Mouse (Mus musculus): ENCODE data around the gene Gm16451. TPM values are rescaled to one million over a fixed set of nuclear protein-coding genes. Genes with fewer than 3 reads are reported as not detected.
"Not testable (repeated sequence)": the region's sequence is repeated elsewhere in the genome, so short reads cannot be mapped to it uniquely, and the experiment has no call there.

The Gm16451 gene
- polyA plus RNA-seq (2014; fragmentation: Nextera tagmentation; extraction: Ambion mirVana), result not detected in 2 replicates

DNA sequence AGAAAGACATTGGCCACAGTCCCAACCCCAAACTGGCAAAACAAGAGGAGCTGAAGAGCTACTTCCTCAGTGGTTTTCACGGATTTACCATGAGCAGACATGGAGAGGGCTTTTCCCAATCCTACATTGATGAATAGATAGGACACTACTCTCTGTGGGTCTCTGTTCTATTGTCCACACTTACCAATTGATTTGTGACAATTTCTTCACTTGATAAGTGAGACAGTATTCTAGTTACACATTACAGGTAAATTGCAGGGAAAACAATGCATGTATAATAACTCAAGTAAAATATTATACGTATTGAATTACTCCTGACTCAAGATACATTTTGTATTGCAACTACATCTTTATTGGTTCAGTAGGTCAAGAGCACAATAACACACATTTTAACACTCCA lies at the start of gene Gm16451:
Gene Gm16451, minus strand, starts transcription at position 101 of the 400 bp plus-strand sequence.
- H3K27ac ChIP-seq (ENCODE audit: low read depth, low read length); DNase-seq (ENCODE audit: low spot score); H3K27me3 ChIP-seq (replicated peaks; ENCODE audit: control insufficient read depth, insufficient read depth, low read length); H3K9ac ChIP-seq (ENCODE audit: low read depth, low read length); H3K4me2 ChIP-seq; H3K36me3 ChIP-seq (ENCODE audit: control insufficient read depth, insufficient read depth, low read length); H3K4me1 ChIP-seq (replicated peaks; ENCODE audit: control insufficient read depth, insufficient read depth, low read length); ATAC-seq (replicated peaks; ENCODE audit: low FRiP score); H3K4me3 ChIP-seq (ENCODE audit: low read depth, low read length); H3K9me3 ChIP-seq (ENCODE audit: control insufficient read depth, low read length): not testable (repeated sequence)
- no CpG with 5 or more reads among the region's 2 CpGs for WGBS

DNA sequence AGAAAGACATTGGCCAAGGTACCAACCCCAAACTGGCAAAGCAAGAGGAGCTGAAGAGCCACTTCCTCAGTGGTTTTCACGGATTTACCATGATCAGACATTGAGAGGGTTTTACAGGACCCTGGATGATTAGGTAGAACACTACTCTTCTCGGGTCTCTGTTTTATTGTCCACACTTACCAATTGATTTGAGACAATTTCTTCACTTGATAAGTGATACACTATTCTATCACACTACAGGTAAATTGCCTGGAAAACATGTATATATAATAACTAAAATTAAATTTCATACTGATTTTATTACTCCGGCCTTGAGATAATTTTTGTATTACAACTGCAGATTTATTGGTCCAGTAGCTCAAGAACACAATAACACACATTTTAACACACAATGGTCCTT lies 45.9 kb upstream of the Gm16451 start, which contains the start of gene Vmn1r142:
Gene Vmn1r142, minus strand, starts transcription at position 101 of the 400 bp plus-strand sequence.
- ATAC-seq (replicated peaks; ENCODE audit: low FRiP score); DNase-seq (ENCODE audit: low spot score); H3K9me3 ChIP-seq (ENCODE audit: control insufficient read depth, low read length); H3K4me1 ChIP-seq (replicated peaks; ENCODE audit: control insufficient read depth, insufficient read depth, low read length); H3K9ac ChIP-seq (ENCODE audit: low read depth, low read length); H3K27ac ChIP-seq (ENCODE audit: low read depth, low read length); H3K36me3 ChIP-seq (ENCODE audit: control insufficient read depth, insufficient read depth, low read length); H3K4me2 ChIP-seq; H3K27me3 ChIP-seq (replicated peaks; ENCODE audit: control insufficient read depth, insufficient read depth, low read length); H3K4me3 ChIP-seq (ENCODE audit: low read depth, low read length): not testable (repeated sequence)
- no CpG with 5 or more reads among the region's 3 CpGs for WGBS

- not testable (repeated sequence) for H3K27me3 ChIP-seq (replicated peaks; ENCODE audit: control insufficient read depth, insufficient read depth, low read length); H3K4me2 ChIP-seq; H3K4me3 ChIP-seq (ENCODE audit: low read depth, low read length); H3K27ac ChIP-seq (ENCODE audit: low read depth, low read length); H3K9me3 ChIP-seq (ENCODE audit: control insufficient read depth, low read length); ATAC-seq (replicated peaks; ENCODE audit: low FRiP score); H3K9ac ChIP-seq (ENCODE audit: low read depth, low read length); DNase-seq (ENCODE audit: low spot score); H3K4me1 ChIP-seq (replicated peaks; ENCODE audit: control insufficient read depth, insufficient read depth, low read length); H3K36me3 ChIP-seq (ENCODE audit: control insufficient read depth, insufficient read depth, low read length)
- WGBS, result no CpG with 5 or more reads among the region's 5 CpGs
Measured at GRCm38 (mm10) chr7:22134641-22135040, 16.6 kb upstream of the Gm16451 start, which contains the start of gene Gm10666. Gm10666 (minus strand) TSS chr7:22134741.

DNA sequence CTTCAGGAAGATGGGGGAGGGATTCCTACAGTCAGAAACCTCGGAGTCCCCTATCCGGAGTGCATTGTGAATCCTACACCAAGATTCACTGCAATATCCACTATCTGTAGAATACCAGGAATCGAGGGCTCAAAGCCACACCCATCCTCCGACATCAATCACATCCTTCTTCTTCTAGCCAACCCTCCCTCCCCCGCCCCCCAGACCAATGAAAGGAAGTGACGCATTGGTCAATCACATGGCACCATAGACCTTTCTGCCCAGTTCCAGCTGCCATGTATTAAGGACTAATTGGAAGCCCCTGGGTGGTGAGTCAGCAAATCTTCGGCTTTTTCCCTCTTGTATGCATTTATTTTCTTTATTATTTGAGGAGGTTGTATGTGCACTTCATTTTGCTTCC lies 49.3 kb downstream of the Gm16451 start, which contains the start of gene Vmn1r139:
Gene Vmn1r139, plus strand, starts transcription at position 301 of the 400 bp plus-strand sequence.
- not testable (repeated sequence) for H3K4me2 ChIP-seq; H3K9me3 ChIP-seq (ENCODE audit: control insufficient read depth, low read length); H3K4me3 ChIP-seq (ENCODE audit: low read depth, low read length); H3K27me3 ChIP-seq (replicated peaks; ENCODE audit: control insufficient read depth, insufficient read depth, low read length); DNase-seq (ENCODE audit: low spot score); ATAC-seq (replicated peaks; ENCODE audit: low FRiP score); H3K27ac ChIP-seq (ENCODE audit: low read depth, low read length); H3K4me1 ChIP-seq (replicated peaks; ENCODE audit: control insufficient read depth, insufficient read depth, low read length); H3K36me3 ChIP-seq (ENCODE audit: control insufficient read depth, insufficient read depth, low read length); H3K9ac ChIP-seq (ENCODE audit: low read depth, low read length)
- WGBS, result no CpG with 5 or more reads among the region's 7 CpGs

Other genes starting within 250 kb of the Gm16451 start
- not detected in 2 replicates for gene Gm5891, start 197.0 kb downstream of the Gm16451 start, polyA plus RNA-seq (2014; fragmentation: Nextera tagmentation; extraction: Ambion mirVana)
- gene Vmn1r137, start 123.7 kb downstream of the Gm16451 start, polyA plus RNA-seq (2014; fragmentation: Nextera tagmentation; extraction: Ambion mirVana), result not detected in 2 replicates
- gene Vmn1r138, start 89.3 kb downstream of the Gm16451 start, polyA plus RNA-seq (2014; fragmentation: Nextera tagmentation; extraction: Ambion mirVana), result not detected in 2 replicates
- gene Gm6176, start 61.9 kb downstream of the Gm16451 start, polyA plus RNA-seq (2014; fragmentation: Nextera tagmentation; extraction: Ambion mirVana), result not detected in 2 replicates
- gene Vmn1r139, start 49.2 kb downstream of the Gm16451 start, polyA plus RNA-seq (2014; fragmentation: Nextera tagmentation; extraction: Ambion mirVana), result not detected in 2 replicates
- gene Gm10666, start 16.5 kb upstream of the Gm16451 start, polyA plus RNA-seq (2014; fragmentation: Nextera tagmentation; extraction: Ambion mirVana), result not detected in 2 replicates
- not detected in 2 replicates for gene Vmn1r142, start 45.8 kb upstream of the Gm16451 start, polyA plus RNA-seq (2014; fragmentation: Nextera tagmentation; extraction: Ambion mirVana)
- not detected in 2 replicates for gene Vmn1r143, start 71.1 kb upstream of the Gm16451 start, polyA plus RNA-seq (2014; fragmentation: Nextera tagmentation; extraction: Ambion mirVana)
- not detected in 2 replicates for gene Gm8653, start 83.0 kb upstream of the Gm16451 start, polyA plus RNA-seq (2014; fragmentation: Nextera tagmentation; extraction: Ambion mirVana)
- not detected in 2 replicates for gene Gm8453, start 111.2 kb upstream of the Gm16451 start, polyA plus RNA-seq (2014; fragmentation: Nextera tagmentation; extraction: Ambion mirVana)
- gene Gm4187, start 211.5 kb upstream of the Gm16451 start, polyA plus RNA-seq (2014; fragmentation: Nextera tagmentation; extraction: Ambion mirVana), result not detected in 2 replicates

All from liver, embryonic 11.5 days (tissue).